Comparison of ENCODE assay signal across 8 mouse cellular contexts in genomic region chr12:70679701-70680425, GRCm38 (mm10).
DNase-seq lines count a peak whose midpoint lies in the region; ATAC-seq and TF ChIP-seq lines count a peak whose summit lies in the region.

No protein-coding gene starts in this region.

- H3K4me3 ChIP-seq in lung, embryonic 16.5 days (ENCODE audit: low read length), result no peak overlapping the region
- H3K4me3 ChIP-seq in olfactory bulb, adult 2 months (ENCODE audit: insufficient read depth, low read depth, low read length), result no peak overlapping the region

- H3K27ac ChIP-seq in lung, embryonic 16.5 days (ENCODE audit: low read length), result no peak overlapping the region
- 0 out of 2 replicates have a peak overlapping the region, but pooled peaks have one; percentile 17 for H3K27ac ChIP-seq in olfactory bulb, adult 2 months (ENCODE audit: insufficient read depth, low read depth, low read length)

- H3K4me2 ChIP-seq in lung, embryonic 16.5 days (ENCODE audit: low read depth, low read length), result no peak overlapping the region

- TF ChIP-seq POLR2A in olfactory bulb, adult 2 months (IDR thresholded peaks at IDR 0.05; ENCODE audit: insufficient read depth, low read depth, low read length), result no peak

- no peaks in the 10 kb centered on the region for H3K27me3 ChIP-seq in lung, embryonic 16.5 days (ENCODE audit: control insufficient read depth, insufficient read depth, low read depth, low read length)

- WGBS in lung, embryonic 16.5 days, result 60% methylated on average over 20 of the region's 20 CpGs
- 45% methylated on average over 20 of the region's 20 CpGs for WGBS in olfactory bulb, adult 2 months

- H3K9ac ChIP-seq in lung, embryonic 16.5 days (ENCODE audit: low read length), result no peak overlapping the region

- no peaks in the 10 kb centered on the region for H3K36me3 ChIP-seq in lung, embryonic 16.5 days (ENCODE audit: control insufficient read depth, insufficient read depth, low read length)

- intact Hi-C loops in gastrocnemius, postnatal 14 days (cut with DNase I; ENCODE audit: low total_unique reads), result loop anchor here (10.0 kb wide), 1 partner anchor 185 kb away; no protein-coding TSS in a partner anchor

- TF ChIP-seq CTCF in olfactory bulb, adult 2 months (IDR thresholded peaks at IDR 0.05; ENCODE audit: insufficient read depth, low read depth, low read length), result no peak

- ATAC-seq in lung, embryonic 16.5 days (ENCODE audit: low read depth), result peak; percentile 71

- H3K9me3 ChIP-seq in lung, embryonic 16.5 days (ENCODE audit: control insufficient read depth, low read length), result no peaks in the 10 kb centered on the region

- peaks cover 15% of the 10 kb centered on the region for H3K4me1 ChIP-seq in lung, embryonic 16.5 days (replicated peaks; ENCODE audit: control insufficient read depth, insufficient read depth, low read length)
- peaks cover 10% of the 10 kb centered on the region for H3K4me1 ChIP-seq in olfactory bulb, adult 2 months (ENCODE audit: control insufficient read depth, insufficient read depth, low read length)

- no peak for DNase-seq in lung, postnatal 25 days (ENCODE audit: low spot score)
- DNase-seq in gastrocnemius, postnatal 14 days, result peak; percentile 83
- DNase-seq in layer of hippocampus, postnatal 25 days (ENCODE audit: extremely low spot score in 1 of 2, low spot score in 1 of 2), result peak; percentile 6 to 16
- no peak for DNase-seq in ovary, postnatal 14 days (ENCODE audit: low spot score)
- no peak for DNase-seq in adrenal gland, adult 8-10 months
- no peak for DNase-seq in T-cell, adult 2 months (ENCODE audit: low spot score)

Comparison
In these comparisons a context has a peak if more than half of its experiments do, and no peak if none do; other contexts are left out.
1. DNase-seq: peak in gastrocnemius, postnatal 14 days (single experiment) and layer of hippocampus, postnatal 25 days (2 of 2); none in lung, postnatal 25 days (single experiment), ovary, postnatal 14 days (single experiment), adrenal gland, adult 8-10 months (single experiment) and T-cell, adult 2 months (single experiment).